Mouse (Mus musculus) mature B cell (primary cell): ENCODE results near the gene Gm1993.
"Not testable (repeated sequence)": the region's sequence is repeated elsewhere in the genome, so short reads cannot be mapped to it uniquely, and the experiment has no call there.

ENCODE experiments used
- in situ Hi-C: fragments of 300-500 bp; cut with MboI; formaldehyde crosslinking; loops from 2 replicates; pipeline ENCODE4 v1.14.3; 2019

The Gm1993 gene

DNA sequence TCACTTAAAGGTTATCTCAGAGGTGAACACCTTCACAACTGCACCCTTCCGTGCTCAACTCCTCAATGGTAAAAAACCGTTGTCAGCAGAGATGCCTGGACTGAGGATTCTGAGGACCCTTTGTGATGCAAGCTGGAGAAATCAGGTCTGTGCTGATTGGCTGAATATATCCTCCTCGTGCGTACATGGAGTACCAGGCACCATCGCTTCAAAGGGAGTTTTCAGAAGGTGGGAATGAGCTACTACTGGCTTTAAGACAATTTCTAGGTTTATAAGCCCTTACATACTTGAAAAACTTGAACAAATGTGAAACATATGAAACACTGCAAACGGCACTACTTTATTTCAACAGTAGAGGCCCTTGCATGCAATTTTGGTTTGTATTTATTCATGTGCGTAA, at the start of gene Gm1993:
Gene Gm1993 (minus strand): TSS at position 101 of the 400 bp plus-strand sequence.
- in situ Hi-C loops: not testable (repeated sequence)
